Mouse (Mus musculus): Measurements from ENCODE around the gene Ints6l.
A peak's percentile ranks its signal among the peaks of the same experiment; 100 is the strongest.

Gene Ints6l

DNA sequence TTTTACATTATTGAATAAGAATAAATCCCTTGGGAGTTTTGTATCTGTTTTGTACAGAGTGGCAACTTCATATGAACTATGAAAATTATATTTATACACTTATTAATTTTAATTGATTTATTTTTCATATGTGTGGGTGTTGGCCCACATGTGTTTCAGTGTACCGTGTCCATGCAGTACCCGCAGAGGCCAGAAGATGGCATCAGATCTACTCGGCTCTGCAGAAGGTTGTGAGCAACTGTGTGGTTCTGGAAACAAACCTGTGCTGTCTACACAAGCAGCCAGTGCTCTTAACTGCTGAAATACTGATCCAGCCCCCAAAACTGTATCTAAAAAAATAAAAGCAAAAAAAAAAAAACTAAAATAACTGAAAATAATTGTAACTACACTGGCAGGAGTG lies 76.6 kb downstream of the Ints6l start:
- peak; percentile 53 for DNase-seq (ENCODE audit: low spot score)

DNA sequence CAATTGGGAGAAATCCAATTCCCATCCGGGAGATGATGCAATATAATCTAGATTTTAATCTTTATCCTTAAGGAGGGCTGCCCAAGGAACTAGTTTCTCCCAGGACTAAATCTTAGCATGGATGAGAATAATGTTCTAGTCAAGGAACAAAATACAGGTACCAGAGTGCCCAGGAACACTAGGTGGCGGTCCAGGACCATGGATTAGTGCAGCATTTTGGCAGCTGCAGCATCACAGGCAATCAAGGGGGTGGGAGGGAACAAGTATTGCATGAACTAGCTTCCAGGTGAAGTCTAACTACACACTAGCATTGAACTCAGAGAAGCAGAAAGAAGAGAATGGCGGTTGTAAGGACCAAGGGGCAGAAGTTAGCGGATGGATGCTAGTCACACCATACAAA lies 82.5 kb downstream of the Ints6l start:
- no peak for DNase-seq (ENCODE audit: low spot score)

DNA sequence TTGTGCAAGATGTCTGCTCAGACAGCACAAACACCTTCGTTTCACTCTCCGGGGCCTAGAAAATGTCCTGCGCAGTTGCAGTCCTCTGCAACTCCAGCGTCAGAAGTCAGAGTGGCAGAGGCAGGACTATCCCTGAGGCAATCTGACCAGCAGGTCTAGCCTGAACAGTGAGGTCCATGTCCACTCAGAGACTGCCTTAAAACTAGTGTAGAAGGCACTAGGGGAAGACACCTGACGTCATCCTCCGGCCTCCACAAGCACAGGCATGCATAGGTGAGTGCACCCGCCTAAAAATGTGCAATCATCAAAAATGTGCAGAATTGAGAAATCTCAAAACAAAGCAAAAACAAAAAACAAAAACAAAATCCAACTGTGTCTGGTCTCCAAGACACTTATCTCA lies 94.8 kb downstream of the Ints6l start, which contains the start of gene Gm648:
TSS of gene Gm648 (minus strand) at position 101 of the 400 bp plus-strand sequence.
- DNase-seq (ENCODE audit: low spot score), result no peak

DNA sequence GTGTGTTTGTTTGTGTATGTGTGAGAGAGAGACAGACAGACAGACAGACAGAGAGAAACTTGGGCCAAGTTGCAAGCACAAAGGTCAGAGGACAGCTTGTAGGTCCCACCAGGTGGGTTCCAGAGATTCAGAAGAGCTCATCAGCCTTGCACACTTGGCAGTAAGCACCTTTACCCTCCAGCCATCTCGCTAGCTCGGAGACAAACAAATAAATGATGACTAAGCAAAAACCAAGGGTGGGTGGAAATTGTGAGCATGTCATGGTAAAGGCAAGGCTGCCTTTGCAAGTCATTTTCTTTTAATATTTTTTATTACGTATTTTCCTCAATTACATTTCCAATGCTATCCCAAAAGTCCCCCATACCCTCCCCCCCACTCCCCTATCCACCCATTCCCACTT lies 98.9 kb downstream of the Ints6l start:
- no peak for DNase-seq (ENCODE audit: low spot score)

Data from urinary bladder, postnatal 25 days (tissue).